Mouse (Mus musculus) ES-Bruce4 (cell line): ENCODE results near the gene Lef1. TPM values are rescaled to one million over a fixed set of nuclear protein-coding genes. Genes with fewer than 3 reads are reported as not detected.

Source experiments
- H3K27ac ChIP-seq: 2 replicates; pipeline ENCODE4 v1.5.1; 2012; ENCODE audit warnings: low read length, inconsistent platforms; ENCODE audit not compliant: insufficient read depth
- H3K27me3 ChIP-seq: 2 replicates; pipeline ENCODE4 v1.6.1; 2012; ENCODE audit warnings: mild to moderate bottlenecking, low read length, inconsistent platforms; ENCODE audit not compliant: control insufficient read depth, poor library complexity, insufficient read depth, severe bottlenecking
- H3K36me3 ChIP-seq: 2 replicates; pipeline ENCODE4 v1.6.1; 2012; ENCODE audit warnings: inconsistent platforms, mild to moderate bottlenecking, low read length, moderate library complexity; ENCODE audit not compliant: control insufficient read depth, poor library complexity, insufficient read depth, severe bottlenecking
- H3K4me1 ChIP-seq: one replicate; pipeline ENCODE4 v1.8.1; 2011; ENCODE audit warnings: low read length; ENCODE audit not compliant: control insufficient read depth, insufficient read depth
- H3K4me3 ChIP-seq: 2 replicates; pipeline ENCODE4 v1.5.1; 2011; ENCODE audit warnings: low read depth, mild to moderate bottlenecking, low read length
- H3K9ac ChIP-seq: 2 replicates; pipeline ENCODE4 v1.6.1; 2012; ENCODE audit warnings: low read depth, mild to moderate bottlenecking, inconsistent platforms; ENCODE audit not compliant: poor library complexity, severe bottlenecking
- H3K9me3 ChIP-seq: replicated peaks from 2 replicates; pipeline ENCODE4 v1.6.1; 2012; ENCODE audit warnings: mild to moderate bottlenecking, low read length, inconsistent platforms; ENCODE audit not compliant: control insufficient read depth, poor library complexity, insufficient read depth, severe bottlenecking
- CTCF ChIP-seq: IDR thresholded peaks from one replicate; pipeline ENCODE4 v1.8.1; 2011; ENCODE audit warnings: low read depth, low read length
- EP300 ChIP-seq: IDR thresholded peaks from 2 replicates; pipeline ENCODE4 v1.6.1; 2011; ENCODE audit warnings: low read depth, low read length; ENCODE audit not compliant: insufficient read depth
- POLR2A ChIP-seq: IDR thresholded peaks from one replicate; pipeline ENCODE4 v1.8.1; 2011; ENCODE audit warnings: low read length; ENCODE audit not compliant: insufficient read depth
- polyA plus RNA-seq: library from polyadenylated mRNA; stranded (reverse); fragments of >200 nt; gene quantifications from 2 replicates; pipeline ENCODE4 v1.2.4, GENCODE M21; 2011; ENCODE audit warnings: low read depth; ENCODE audit not compliant: missing spikeins, insufficient read depth, insufficient read length

The Lef1 gene
- polyA plus RNA-seq, 1 experiment, result 3.4 TPM

DNA sequence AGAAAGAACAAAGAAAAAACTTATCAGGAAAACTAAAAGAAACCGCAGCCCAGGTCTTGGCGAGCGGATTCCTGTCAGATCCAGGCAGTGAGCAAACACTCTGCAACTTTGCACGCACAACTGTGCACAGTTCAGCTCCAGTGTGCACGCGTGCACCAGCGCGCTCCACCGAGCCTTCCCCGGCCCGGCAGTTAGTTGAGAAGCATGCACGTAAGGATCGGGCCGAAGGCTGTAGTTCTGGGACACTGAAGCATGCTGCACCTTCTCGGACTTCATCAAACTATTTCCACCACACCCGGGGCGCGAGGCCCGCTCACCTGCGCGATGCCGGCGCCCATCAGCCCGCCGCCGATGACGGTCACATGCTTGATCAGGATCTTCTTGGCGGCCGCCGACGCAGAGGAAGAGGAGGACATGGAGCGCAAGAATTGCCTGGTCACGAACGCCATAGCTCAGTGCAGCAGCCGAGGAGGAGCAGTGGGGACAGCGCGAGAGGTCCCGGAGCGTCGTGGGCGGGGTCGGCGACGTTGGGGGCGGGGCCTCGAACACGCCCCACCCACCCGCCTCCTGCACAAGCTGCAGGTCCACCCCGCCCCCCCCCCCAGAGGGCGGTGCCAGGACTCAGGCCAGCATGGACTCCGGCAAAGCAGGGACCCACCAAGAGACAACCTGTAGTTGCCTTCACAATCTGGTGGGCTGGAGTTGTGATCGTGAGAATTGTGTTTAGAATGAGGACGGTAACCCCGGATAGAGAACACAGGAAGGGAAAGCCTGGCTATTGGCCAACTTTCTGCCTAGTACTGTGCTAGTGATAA is 161.5 kb downstream of the Lef1 start, which contains the start of gene Hadh:
TSS of gene Hadh (minus strand) at position 543 of the 815 bp plus-strand sequence.
- H3K36me3 ChIP-seq, result no peaks in the 10 kb centered on the region
- peak within 1 kb of the TSS; percentile 56 for H3K9ac ChIP-seq
- H3K27me3 ChIP-seq, result no peaks in the 10 kb centered on the region
- H3K4me3 ChIP-seq, result peak within 1 kb of the TSS; percentile 82
- TF ChIP-seq POLR2A (peak; percentile 70), CTCF (no peak)
- no peak within 1 kb of the TSS for H3K27ac ChIP-seq
- no peaks in the 10 kb centered on the region for H3K4me1 ChIP-seq
- H3K9me3 ChIP-seq, result no peaks in the 10 kb centered on the region

DNA sequence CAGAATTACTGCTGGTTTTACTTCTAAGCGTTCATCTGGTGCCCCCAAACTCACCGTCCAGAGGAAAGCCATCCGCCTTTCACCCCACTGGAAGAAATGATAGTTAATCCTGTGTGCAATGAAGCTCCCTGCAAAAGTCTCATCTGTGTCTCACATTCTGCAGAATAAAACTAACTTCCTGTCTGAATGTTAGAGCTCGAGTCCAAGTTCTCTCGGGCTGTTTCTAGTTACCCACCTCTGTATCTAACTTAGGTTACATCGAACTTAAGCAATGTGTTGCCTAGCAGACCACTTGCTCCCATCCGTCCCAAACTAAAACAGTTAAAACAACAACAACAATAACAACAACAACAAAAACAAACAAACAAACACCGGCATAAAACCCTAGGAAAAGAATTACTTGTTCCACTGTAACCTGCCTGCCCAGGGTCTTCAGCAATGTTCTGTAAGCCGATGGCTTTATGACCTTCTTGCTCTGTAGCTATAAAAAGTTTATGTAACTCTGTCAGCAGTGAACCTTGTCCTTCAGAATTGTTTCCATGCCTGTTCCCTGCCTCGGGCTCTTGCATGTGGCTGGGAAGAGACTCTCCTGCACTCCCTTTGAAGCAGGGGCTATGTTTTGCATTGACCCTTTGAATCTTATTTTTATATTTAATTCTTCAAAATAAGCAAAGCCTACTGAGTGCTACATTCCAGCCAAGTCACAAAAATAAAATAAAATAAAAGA is 162.3 kb downstream of the Lef1 start:
- Histone ChIP-seq H3K9ac (peak overlapping the region; percentile 56), H3K9me3 (no peaks in the 10 kb centered on the region), H3K4me3 (peak overlapping the region; percentile 45), H3K4me1 (no peaks in the 10 kb centered on the region), H3K27me3 (no peaks in the 10 kb centered on the region), H3K36me3 (no peaks in the 10 kb centered on the region), H3K27ac (no peak overlapping the region)
- TF ChIP-seq POLR2A, result no peak
- no peak for TF ChIP-seq EP300
- no peak for TF ChIP-seq CTCF

Other genes with a start within 250 kb of the Lef1 start
- gene Hadh, start 161.6 kb downstream of the Lef1 start, polyA plus RNA-seq, result 67.1 and 70.7 TPM in 2 replicates
- 0.90 and 1.2 TPM in 2 replicates for gene Cyp2u1, start 192.8 kb downstream of the Lef1 start, polyA plus RNA-seq